Mouse (Mus musculus) heart, postnatal 4 days (tissue): ENCODE measurements around the gene Ap5z1. TPM values are rescaled to one million over a fixed set of nuclear protein-coding genes. Genes with fewer than 3 reads are reported as not detected.

Experiments used
- DNase-seq: peaks from one replicate; pipeline ENCODE4 v3.0.0; 2021
- total RNA-seq, 2 experiments: library from RNA; stranded (reverse); gene quantifications; 2 replicates each; pipeline ENCODE4 v1.2.3; 2021

Gene Ap5z1
- total RNA-seq, 2 experiments from 2014 or later: 6.0 to 8.2 TPM

DNA sequence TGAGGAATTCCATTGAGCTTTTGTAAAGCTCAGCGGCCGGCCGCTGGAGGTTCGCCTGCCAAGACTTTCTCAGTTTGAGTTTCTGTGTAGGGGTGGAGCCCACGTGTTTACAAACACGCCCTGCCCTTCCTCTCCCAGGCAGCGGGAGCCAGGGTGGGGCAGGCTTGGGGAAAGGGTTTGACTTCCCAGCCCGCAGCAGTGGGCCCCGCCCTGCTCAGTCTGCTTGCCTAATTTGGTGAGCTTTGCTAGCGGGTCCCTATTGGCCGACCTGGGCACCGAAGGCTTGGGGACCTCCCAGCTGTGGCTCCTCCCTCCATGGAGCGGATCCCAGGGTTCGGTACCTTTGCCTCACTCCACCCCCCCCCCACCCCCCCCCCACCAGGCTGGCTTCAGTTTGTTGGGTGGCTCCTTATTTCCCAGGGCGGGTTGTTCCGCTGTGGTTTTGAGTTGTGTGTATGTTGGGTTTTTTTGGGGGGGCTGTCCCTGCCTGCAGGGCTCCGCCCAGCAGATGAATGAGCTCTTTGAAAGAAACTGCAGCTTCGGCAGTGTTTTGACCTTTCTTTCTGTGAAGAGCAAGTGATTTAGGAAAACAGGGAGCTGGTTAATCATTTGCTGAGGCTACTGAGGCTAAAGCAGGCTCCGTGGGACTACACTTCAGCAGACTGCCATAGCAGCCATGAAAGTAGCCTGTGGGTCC is 23.1 kb upstream of the Ap5z1 start:
- peak; percentile 94 for DNase-seq

DNA sequence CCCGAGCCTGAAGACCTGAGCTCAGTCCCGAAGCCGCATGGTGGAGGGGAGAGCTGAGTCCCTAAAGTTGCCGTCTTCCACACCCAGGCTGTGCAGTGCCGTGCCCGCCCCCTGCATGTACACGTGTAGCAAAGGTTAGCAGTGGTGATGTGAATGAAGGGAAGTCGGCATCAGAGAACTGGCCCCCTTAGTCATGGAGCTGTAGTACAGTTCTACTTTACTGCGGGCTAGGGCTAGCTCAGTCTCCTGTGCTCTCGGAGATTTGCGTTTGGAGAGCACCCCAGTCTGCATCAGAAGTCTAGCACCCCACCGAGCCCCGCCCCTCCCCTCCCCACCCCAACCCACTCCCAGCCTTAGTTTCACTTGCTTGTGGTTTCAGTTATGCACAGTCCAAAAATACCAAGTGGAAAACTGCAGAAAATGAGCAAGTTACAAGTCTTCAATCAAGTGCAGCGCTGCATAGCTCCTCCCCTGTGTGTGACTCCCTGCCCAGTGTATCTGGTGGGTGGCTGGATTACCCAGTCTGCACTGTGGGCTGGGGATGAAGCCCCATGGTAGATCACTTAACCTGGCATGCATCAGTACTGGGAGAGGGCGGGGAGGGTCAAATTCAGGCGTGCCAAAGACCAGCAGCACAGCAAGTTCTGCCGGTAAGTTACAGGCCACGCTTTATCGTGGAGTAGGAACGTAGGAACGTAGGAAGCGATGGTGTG is 22.3 kb upstream of the Ap5z1 start:
- DNase-seq: no peak

DNA sequence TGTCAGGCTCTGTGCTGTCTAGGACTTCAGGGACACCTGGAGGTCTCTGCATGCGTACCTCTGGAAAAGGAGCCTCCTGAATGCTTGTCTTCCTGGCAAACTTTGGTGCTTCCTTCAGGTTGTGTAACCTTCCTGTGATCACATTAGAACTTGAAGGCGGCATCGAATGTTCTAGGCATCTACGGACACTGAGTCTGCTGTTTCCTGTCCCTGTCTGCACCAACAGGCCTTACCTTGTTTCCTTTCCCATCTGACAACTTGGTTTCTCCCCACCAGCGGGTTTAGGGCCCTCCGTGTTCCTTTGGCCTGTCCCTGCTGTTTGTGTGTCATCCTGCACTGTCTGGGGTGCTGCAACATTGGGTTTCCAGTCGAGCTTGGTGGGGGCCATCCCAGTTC is 21.7 kb upstream of the Ap5z1 start:
- no peak for DNase-seq

- DNase-seq: no peak
Measured at GRCm38 (mm10) chr5:142443514-142443913, 20.2 kb upstream of the Ap5z1 start.

- DNase-seq: no peak
Measured at GRCm38 (mm10) chr5:142443994-142444393, 19.8 kb upstream of the Ap5z1 start.

GRCm38 (mm10) chr5:142444791-142445531 is 18.8 kb upstream of the Ap5z1 start:
- DNase-seq: peak; percentile 57

DNA sequence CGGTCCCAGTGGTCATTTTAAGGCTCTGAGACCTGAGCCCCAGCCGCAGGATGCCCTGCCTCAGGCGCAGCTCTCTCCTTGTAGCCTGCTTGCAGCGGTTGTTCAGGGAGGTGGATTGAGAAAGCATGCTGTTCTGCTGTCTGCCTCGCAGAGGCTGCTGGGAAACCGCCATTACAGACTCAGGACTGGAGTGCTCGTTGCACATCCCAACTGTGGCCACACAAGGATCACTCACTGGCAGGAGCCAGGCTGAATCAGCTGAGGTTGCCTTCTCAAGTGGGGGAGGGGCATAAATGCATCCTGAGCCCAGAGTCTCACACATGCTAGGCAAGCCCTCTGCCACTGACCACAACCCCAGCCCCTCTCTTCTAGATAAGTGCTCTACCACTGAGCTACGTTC is 18.0 kb upstream of the Ap5z1 start:
- DNase-seq: no peak

- DNase-seq: peak; percentile 94
Measured at GRCm38 (mm10) chr5:142448076-142448475, 15.7 kb upstream of the Ap5z1 start.

GRCm38 (mm10) chr5:142448623-142449022 is 15.1 kb upstream of the Ap5z1 start:
- DNase-seq: no peak

DNA sequence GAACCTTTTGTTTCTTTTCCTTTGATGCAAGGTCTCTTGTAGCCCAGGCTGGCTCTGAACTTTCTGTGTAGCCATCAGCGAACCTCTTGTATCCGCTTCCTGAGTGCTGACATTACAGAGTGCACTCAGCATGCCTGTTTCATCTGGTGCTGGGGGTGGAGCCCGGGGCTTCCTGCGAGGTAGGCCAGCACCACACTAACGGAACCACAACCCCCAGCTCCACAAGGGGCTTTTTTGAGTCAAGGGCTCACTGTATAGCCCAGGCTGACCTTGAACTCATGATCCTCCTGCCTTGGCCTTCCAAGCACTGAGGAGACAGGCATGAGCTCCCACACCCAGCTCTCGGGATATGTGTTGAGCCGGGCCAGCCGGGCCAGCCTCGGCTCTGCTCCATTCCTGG is 12.9 kb upstream of the Ap5z1 start:
- no peak for DNase-seq

- DNase-seq: no peak
Measured at GRCm38 (mm10) chr5:142451759-142452158, 12.0 kb upstream of the Ap5z1 start.

- DNase-seq: no peak
Measured at GRCm38 (mm10) chr5:142453742-142454141, 10.0 kb upstream of the Ap5z1 start.

GRCm38 (mm10) chr5:142456318-142456717 is 7.4 kb upstream of the Ap5z1 start:
- no peak for DNase-seq

DNA sequence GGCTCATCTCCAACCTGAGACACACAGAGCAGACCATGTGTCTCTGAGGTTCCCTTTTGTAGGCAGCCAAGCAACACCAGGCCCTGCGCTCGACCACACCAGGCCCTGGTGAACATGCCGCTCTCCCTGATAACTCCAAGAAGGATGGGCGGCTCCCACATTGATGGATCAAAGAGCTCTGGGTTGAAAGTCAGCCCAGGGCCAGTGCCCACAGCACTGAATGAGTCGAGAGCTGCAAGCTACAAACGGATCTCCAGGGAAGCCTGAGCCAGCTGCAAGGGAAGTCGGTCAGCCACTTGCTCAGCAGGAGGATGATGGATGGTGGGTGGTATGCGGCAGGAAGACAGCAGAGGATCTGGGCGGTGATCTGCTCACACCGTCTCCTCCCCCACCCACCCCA is 6.4 kb upstream of the Ap5z1 start:
- DNase-seq: peak; percentile 37

DNA sequence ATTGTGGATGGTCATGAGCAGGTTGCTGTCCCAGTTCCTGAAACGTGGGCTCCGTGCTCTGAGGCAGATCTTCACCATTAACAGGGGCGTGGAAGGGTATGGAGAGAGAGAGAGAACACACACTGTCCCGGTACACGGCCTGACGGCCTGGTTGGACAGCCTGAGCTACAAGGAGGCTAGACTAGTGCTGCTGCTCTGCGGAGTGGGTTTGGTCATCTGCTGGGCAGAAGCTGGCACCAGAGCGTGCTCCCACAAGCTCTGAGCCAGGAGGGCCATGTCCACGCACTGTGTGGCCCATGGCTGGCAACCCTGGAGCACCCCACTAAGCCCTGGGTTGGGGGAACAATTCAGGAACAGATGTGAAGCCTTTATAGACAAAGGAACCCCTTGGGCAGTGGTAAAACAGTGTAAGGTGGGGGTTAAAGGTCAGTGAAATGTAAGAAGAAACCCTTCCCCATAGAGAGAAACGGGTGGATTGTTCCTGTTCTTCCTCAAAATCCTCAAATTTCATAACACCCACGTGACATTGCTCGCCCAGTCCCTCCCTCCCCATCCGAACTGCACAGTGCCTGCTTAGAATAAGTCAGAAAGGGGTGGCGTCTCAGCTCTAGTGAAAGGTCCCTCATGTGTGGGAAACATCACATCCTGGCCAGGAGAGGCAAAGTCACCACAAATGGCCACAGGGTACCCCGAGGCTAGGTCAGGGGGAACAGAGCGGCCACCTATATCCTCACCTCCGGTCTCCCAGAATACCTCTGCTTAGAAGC is 4.8 kb upstream of the Ap5z1 start:
- no peak for DNase-seq

DNA sequence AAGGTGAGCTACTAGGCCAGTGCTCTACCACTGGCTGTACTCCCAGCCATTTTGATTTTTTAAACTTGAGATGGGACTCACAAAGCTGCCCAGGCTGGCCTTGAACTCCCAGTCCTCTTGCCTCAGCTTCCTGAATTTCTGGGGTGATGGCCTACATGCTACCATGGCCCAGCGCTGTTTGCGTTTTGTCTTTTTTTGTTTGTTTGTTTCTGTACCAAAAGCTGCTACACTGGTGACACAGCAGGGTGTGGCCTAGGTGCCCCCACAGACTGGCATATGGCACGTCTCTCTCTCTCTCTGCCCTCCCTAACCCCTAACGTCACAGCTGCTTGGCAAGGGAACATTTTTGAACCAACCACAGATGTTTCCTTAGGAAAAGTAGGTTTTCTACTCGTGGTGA is 3.9 kb upstream of the Ap5z1 start:
- no peak for DNase-seq

GRCm38 (mm10) chr5:142461942-142462640 is 1.7 kb upstream of the Ap5z1 start:
- no peak for DNase-seq

- no peak for DNase-seq
Measured at GRCm38 (mm10) chr5:142462641-142462948, 1.1 kb upstream of the Ap5z1 start.

DNA sequence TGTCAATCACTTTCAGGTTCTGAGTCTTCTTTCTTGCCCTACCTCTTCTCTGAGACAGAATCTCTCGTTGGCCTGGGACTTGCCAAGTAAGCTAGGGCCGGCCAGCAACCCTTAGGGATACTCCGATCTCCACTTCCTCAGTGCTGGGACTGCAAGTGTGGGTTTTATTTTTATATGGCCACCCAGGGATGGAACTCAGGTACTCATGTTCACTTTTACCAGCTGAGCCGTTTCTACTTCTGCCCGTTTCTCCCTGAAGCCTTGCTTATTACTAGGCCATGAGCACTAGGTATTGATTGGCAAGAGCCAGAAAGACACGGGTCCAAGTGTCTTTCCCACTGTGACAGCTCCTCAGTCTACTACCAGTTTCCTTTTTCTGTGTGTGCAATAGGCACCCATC is 733 bp upstream of the Ap5z1 start:
- no peak for DNase-seq

DNA sequence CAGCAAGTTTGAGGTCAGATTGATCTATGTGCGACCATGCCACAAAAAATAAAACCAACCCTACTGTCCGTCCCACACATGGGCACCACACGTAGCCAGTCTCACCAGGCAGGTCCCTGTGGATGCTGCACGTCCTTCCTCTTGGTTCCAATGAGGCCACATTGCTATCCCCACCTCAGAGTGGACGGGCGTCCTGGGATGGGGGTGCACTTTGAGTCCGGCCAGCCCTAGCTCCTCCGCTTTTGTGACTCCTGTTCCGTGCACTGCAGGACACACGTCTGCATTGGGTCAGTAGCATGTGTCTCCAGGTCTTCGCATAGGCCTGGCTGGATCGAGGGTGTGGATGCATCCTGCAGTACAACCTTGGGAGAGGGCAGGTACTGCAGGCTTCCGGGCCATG is 4.6 kb downstream of the Ap5z1 start:
- no peak for DNase-seq

GRCm38 (mm10) chr5:142469796-142470195 is 6.1 kb downstream of the Ap5z1 start:
- DNase-seq: peak; percentile 69

- DNase-seq: no peak
Measured at GRCm38 (mm10) chr5:142473696-142474095, 10.0 kb downstream of the Ap5z1 start.
